Mouse (Mus musculus): Measurements from ENCODE around the gene Sord. TPM values are rescaled to one million over a fixed set of nuclear protein-coding genes. Genes with fewer than 3 reads are reported as not detected.

Gene Sord
- total and polyA plus RNA-seq, 2 experiments from 2014 or later = 87.7 to 99.5 TPM

DNA sequence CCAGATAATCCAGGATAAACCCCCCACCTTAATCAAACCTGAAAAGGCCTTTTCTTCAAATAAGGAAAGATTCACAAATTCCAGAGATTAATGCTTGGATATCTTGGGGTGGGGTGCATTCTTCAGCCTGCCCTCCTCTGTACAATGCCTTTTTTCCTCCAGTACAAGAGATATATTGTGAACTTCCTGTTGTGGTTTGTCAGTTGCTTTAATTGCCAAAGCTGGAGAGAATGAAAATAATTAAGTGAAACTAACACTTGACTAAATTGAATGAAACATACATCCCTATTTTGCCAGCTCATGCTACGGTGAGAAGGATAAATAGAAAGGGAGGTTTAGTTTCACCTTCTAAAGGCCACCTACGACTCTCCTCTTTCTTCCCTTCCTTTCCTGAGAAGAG lies 16.3 kb upstream of the Sord start:
- H3K27ac ChIP-seq (ENCODE audit: low read depth) = no peak overlapping the region
- DNase-seq (ENCODE audit: low spot score) (no peak), ATAC-seq (ENCODE audit: insufficient read depth, low read depth) (no peak)
- no peaks in the 10 kb centered on the region for H3K36me3 ChIP-seq (replicated peaks; ENCODE audit: control insufficient read depth, insufficient read depth, low read length)
- H3K4me3 ChIP-seq (ENCODE audit: low read depth, low read length) = no peak overlapping the region
- 63% methylated on average over 2 of the region's 2 CpGs for WGBS
- H3K4me2 ChIP-seq (ENCODE audit: low read depth, low read length) = no peak overlapping the region
- TF ChIP-seq CTCF (IDR thresholded peaks at IDR 0.05; ENCODE audit: low read depth) = no peak
- no peak for TF ChIP-seq EP300 (IDR thresholded peaks at IDR 0.05; ENCODE audit: low read depth)
- H3K9ac ChIP-seq (replicated peaks; ENCODE audit: low read depth, low read length) = no peak overlapping the region
- no peaks in the 10 kb centered on the region for H3K27me3 ChIP-seq (ENCODE audit: control insufficient read depth, insufficient read depth, low read length)
- H3K9me3 ChIP-seq (replicated peaks; ENCODE audit: control insufficient read depth, low read length) = no peaks in the 10 kb centered on the region
- H3K4me1 ChIP-seq (ENCODE audit: control insufficient read depth, insufficient read depth) = no peaks in the 10 kb centered on the region

DNA sequence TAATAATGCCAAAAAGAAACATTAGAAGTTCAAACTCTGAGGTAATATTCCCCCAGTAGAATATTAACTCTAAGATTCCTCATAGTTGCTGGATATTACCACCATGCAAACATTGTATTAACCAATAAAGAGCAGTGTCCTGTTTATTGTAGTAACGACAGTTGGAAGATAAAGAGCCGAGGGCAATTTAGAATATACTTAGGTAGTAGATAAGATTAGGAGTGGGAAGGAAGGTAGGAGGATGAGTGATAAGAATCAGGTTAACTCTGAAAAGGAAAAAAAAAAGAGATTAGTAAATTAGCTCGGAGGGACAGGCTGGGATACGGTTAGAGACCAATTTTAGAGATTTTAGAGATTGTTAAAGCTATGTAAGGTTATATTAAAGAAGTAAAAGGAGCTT lies 13.2 kb upstream of the Sord start:
- Histone ChIP-seq H3K27ac (ENCODE audit: low read depth) (no peak overlapping the region), H3K27me3 (ENCODE audit: control insufficient read depth, insufficient read depth, low read length) (no peaks in the 10 kb centered on the region), H3K9me3 (replicated peaks; ENCODE audit: control insufficient read depth, low read length) (no peaks in the 10 kb centered on the region), H3K4me2 (ENCODE audit: low read depth, low read length) (no peak overlapping the region), H3K9ac (replicated peaks; ENCODE audit: low read depth, low read length) (no peak overlapping the region), H3K4me1 (ENCODE audit: control insufficient read depth, insufficient read depth) (no peaks in the 10 kb centered on the region), H3K36me3 (replicated peaks; ENCODE audit: control insufficient read depth, insufficient read depth, low read length) (no peaks in the 10 kb centered on the region), H3K4me3 (ENCODE audit: low read depth, low read length) (no peak overlapping the region)
- ATAC-seq (ENCODE audit: insufficient read depth, low read depth) (no peak), DNase-seq (ENCODE audit: low spot score) (no peak)
- 21% methylated on average over 4 of the region's 4 CpGs for WGBS
- TF ChIP-seq EP300 (IDR thresholded peaks at IDR 0.05; ENCODE audit: low read depth) (no peak), CTCF (IDR thresholded peaks at IDR 0.05; ENCODE audit: low read depth) (no peak)

DNA sequence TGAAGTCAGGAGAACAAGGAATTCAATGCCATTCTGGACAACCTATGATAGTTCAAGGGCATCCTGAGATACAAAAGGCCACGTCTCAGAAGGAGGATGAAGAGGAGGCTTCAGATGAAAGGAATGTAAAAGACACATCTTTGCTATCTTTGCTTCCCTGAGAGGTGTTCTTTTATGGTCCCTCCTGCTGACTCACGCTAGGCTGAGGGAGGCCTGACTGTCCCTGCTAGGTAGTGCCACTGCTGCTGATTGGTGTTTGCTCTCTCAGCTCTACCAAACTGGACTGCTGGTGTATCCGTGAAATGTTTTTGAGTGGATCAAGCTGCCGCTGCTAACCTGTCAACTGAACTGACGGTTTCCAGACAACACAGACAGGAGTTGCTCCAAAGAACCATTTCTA lies 12.8 kb upstream of the Sord start:
- TF ChIP-seq CTCF (IDR thresholded peaks at IDR 0.05; ENCODE audit: low read depth) (no peak), EP300 (IDR thresholded peaks at IDR 0.05; ENCODE audit: low read depth) (no peak)
- no peaks in the 10 kb centered on the region for H3K27me3 ChIP-seq (ENCODE audit: control insufficient read depth, insufficient read depth, low read length)
- no peak overlapping the region for H3K4me2 ChIP-seq (ENCODE audit: low read depth, low read length)
- H3K9ac ChIP-seq (replicated peaks; ENCODE audit: low read depth, low read length) = no peak overlapping the region
- 19% methylated on average over 5 of the region's 5 CpGs for WGBS
- no peak overlapping the region for H3K27ac ChIP-seq (ENCODE audit: low read depth)
- DNase-seq (ENCODE audit: low spot score) (no peak), ATAC-seq (ENCODE audit: insufficient read depth, low read depth) (no peak)
- H3K4me3 ChIP-seq (ENCODE audit: low read depth, low read length) = no peak overlapping the region
- no peaks in the 10 kb centered on the region for H3K4me1 ChIP-seq (ENCODE audit: control insufficient read depth, insufficient read depth)
- H3K9me3 ChIP-seq (replicated peaks; ENCODE audit: control insufficient read depth, low read length) = no peaks in the 10 kb centered on the region
- H3K36me3 ChIP-seq (replicated peaks; ENCODE audit: control insufficient read depth, insufficient read depth, low read length) = no peaks in the 10 kb centered on the region

DNA sequence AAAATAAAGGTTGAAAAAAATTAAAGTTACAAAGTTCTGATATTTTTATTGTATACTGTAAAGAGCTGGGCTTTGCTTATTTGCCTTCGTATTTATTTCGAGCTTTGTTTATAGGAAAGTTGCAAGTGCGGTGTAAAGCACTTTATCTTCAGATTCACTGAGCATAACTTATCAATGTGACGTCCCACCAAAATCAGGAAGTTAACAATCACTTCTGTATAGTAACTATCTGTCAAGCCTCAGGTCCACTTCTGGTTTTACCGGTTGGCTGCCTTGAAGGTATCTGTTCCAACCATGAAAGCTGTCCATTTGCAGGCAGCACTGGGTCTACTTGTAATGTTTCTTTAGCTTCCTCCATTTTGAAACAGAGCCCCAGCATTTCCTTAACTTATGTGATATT lies 12.3 kb upstream of the Sord start:
- Histone ChIP-seq H3K9ac (replicated peaks; ENCODE audit: low read depth, low read length) (no peak overlapping the region), H3K4me3 (ENCODE audit: low read depth, low read length) (no peak overlapping the region), H3K36me3 (replicated peaks; ENCODE audit: control insufficient read depth, insufficient read depth, low read length) (no peaks in the 10 kb centered on the region), H3K9me3 (replicated peaks; ENCODE audit: control insufficient read depth, low read length) (no peaks in the 10 kb centered on the region), H3K27ac (ENCODE audit: low read depth) (no peak overlapping the region), H3K4me2 (ENCODE audit: low read depth, low read length) (no peak overlapping the region), H3K27me3 (ENCODE audit: control insufficient read depth, insufficient read depth, low read length) (no peaks in the 10 kb centered on the region), H3K4me1 (ENCODE audit: control insufficient read depth, insufficient read depth) (no peaks in the 10 kb centered on the region)
- DNase-seq (ENCODE audit: low spot score) (no peak), ATAC-seq (ENCODE audit: insufficient read depth, low read depth) (no peak)
- TF ChIP-seq CTCF (IDR thresholded peaks at IDR 0.05; ENCODE audit: low read depth) (no peak), EP300 (IDR thresholded peaks at IDR 0.05; ENCODE audit: low read depth) (no peak)
- WGBS = 64% methylated on average over 5 of the region's 5 CpGs

DNA sequence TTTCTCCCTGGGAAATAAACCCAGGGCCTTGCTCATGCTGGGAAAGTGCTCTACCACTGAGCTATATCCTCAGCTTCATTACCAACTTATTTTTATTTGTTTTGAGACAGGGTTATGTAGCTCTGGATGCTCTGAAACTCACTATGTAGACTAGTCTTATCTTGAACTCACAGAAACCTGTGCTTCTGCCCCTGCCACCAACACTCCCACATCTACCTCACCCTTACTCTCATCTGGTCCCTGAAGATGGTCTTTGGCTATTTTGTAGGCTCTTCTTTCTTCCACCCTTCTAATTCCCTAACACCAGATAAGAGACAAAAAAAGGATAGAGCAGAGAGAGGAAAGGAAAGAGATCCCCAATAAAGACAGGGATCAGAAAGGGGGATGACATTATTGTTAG lies 10.9 kb upstream of the Sord start:
- no peak for TF ChIP-seq EP300 (IDR thresholded peaks at IDR 0.05; ENCODE audit: low read depth)
- no peak for TF ChIP-seq CTCF (IDR thresholded peaks at IDR 0.05; ENCODE audit: low read depth)
- H3K4me1 ChIP-seq (ENCODE audit: control insufficient read depth, insufficient read depth) = no peaks in the 10 kb centered on the region
- H3K27me3 ChIP-seq (ENCODE audit: control insufficient read depth, insufficient read depth, low read length) = no peaks in the 10 kb centered on the region
- H3K9me3 ChIP-seq (replicated peaks; ENCODE audit: control insufficient read depth, low read length) = no peaks in the 10 kb centered on the region
- H3K27ac ChIP-seq (ENCODE audit: low read depth) = no peak overlapping the region
- H3K4me3 ChIP-seq (ENCODE audit: low read depth, low read length) = no peak overlapping the region
- no peaks in the 10 kb centered on the region for H3K36me3 ChIP-seq (replicated peaks; ENCODE audit: control insufficient read depth, insufficient read depth, low read length)
- H3K9ac ChIP-seq (replicated peaks; ENCODE audit: low read depth, low read length) = no peak overlapping the region
- DNase-seq (ENCODE audit: low spot score) = no peak
- no peak for ATAC-seq (ENCODE audit: insufficient read depth, low read depth)
- no peak overlapping the region for H3K4me2 ChIP-seq (ENCODE audit: low read depth, low read length)

DNA sequence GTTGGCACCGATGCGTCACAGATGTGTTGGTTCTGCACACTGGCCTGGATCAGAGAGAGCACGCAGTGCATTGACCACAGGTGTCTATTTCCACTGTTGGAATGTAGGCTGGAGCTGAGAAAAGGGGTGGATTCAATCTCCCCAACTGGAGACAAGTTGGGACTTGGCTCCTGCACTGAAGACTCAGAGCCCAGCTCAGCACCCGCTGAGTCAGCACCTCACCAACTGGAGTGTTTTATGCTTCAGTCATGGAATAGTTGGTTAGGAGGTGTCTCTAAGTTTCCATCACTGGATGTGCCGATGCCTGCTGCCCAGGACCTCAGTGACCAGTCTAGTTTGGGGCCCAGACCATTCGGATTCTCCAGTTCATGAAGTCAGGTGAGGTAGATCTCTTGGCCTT lies 4.2 kb upstream of the Sord start:
- H3K9ac ChIP-seq (replicated peaks; ENCODE audit: low read depth, low read length) = no peak overlapping the region
- no peaks in the 10 kb centered on the region for H3K36me3 ChIP-seq (replicated peaks; ENCODE audit: control insufficient read depth, insufficient read depth, low read length)
- DNase-seq (ENCODE audit: low spot score) = no peak
- H3K27ac ChIP-seq (ENCODE audit: low read depth) = no peak overlapping the region
- no peaks in the 10 kb centered on the region for H3K27me3 ChIP-seq (ENCODE audit: control insufficient read depth, insufficient read depth, low read length)
- no peak overlapping the region for H3K4me3 ChIP-seq (ENCODE audit: low read depth, low read length)
- no peak for ATAC-seq (ENCODE audit: insufficient read depth, low read depth)
- no peak overlapping the region for H3K4me2 ChIP-seq (ENCODE audit: low read depth, low read length)
- peaks cover 4% of the 10 kb centered on the region; the same call in 1 of the 2 replicates for H3K4me1 ChIP-seq (ENCODE audit: control insufficient read depth, insufficient read depth)
- TF ChIP-seq EP300 (IDR thresholded peaks at IDR 0.05; ENCODE audit: low read depth) (no peak), CTCF (IDR thresholded peaks at IDR 0.05; ENCODE audit: low read depth) (no peak)
- 84% methylated on average over 6 of the region's 6 CpGs for WGBS
- no peaks in the 10 kb centered on the region for H3K9me3 ChIP-seq (replicated peaks; ENCODE audit: control insufficient read depth, low read length)
